Mouse (Mus musculus) CD4-positive, CD25-positive, alpha-beta regulatory T cell, adult 4 months (primary cell): ENCODE data around the gene Kcns1. TPM values are rescaled to one million over a fixed set of nuclear protein-coding genes. Genes with fewer than 3 reads are reported as not detected.
"Not testable (repeated sequence)": the region's sequence is repeated elsewhere in the genome, so short reads cannot be mapped to it uniquely, and the experiment has no call there.

Experiments used
- ATAC-seq: one replicate; pipeline ENCODE4 v1.8.0; 2017
- polyA plus RNA-seq, 2 experiments: library from polyadenylated mRNA; unstranded; fragments of 100-300 nt; shearing (Covaris generic); gene quantifications; one replicate each; pipeline ENCODE4 v1.2.1; 2017

The Kcns1 gene
- under 1 TPM in 1 of 2 experiments, not detected in 1; 0.22 TPM for polyA plus RNA-seq

DNA sequence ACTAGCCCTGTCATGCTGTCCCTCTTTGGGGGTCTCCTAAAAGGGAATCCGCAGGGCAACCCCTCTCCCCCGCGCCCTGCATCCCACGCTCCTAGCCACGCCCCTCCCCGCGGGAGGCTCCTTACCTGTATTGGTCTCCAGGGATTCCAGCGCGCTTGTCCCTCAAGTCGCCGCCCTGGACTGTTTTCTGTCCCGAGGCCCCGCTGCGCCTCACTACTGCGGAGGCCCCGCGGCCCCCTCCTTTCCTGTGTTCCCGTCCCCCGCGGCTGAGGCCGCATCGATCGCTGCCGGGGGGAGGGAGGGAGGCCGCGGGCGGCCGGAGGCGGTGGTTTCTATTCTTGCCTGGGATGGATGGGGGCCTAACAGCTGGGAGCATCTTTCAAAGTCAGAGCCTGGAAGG is at the start of gene Kcns1:
Gene Kcns1 (minus strand): TSS at position 212 of the 400 bp plus-strand sequence.
- ATAC-seq = no peak

DNA sequence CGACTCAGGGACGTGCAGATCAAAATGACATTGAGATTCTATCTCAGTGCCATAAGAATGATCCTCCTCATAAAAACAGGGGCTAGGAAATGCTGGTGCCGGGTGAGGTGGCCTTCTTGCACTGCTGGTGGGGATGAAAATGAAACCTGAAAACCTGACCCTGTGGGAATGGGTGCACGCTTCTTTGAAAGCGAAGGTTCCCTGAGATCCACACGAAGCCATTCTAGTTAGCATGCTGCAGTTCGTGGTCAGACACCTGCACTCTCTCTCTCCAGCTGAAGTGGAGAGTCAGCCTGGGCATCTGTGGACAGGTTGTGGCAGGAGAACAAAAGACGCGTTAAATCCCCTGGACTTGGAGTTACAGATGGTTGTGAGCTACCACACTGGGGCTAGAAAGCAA is 48.4 kb upstream of the Kcns1 start:
- no peak for ATAC-seq

DNA sequence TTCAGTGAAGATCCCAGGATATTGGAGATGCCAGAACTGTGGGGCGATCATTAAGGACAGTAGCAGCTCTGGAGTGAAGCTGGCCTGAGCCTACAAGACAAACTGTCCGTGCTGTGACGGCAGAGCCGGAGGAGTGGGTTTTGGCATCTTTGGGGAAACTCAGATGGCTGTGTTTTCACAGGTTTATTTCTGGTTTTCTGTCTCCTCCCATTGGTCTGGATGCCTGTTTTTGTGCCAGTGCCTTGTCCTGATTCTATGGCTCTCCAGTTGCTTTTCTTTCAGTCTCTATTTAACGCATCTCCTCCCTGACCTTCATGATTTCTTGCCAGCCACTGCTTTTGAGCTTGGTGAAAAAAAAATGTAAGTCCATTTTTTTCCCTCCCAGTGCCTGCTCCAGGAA is 41.8 kb upstream of the Kcns1 start:
- ATAC-seq = no peak

DNA sequence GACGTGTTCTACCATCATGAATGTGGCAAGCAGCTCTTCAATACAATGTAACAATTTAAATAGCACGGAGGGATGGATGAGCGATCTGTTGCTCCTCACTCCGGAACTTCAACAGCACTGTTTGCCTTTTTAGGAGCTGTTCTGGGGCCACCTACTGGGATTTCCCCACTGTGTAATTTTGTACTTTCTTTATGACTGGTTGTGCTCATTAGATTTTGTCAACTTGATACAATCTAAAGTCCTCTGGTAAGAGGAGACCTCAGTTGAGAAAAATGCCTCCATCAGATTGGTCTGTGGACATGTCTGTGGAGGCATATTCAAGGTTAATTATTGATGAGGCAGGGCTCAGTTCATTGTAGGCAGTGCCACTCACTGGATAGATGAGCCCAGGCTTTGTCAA is 40.0 kb upstream of the Kcns1 start:
- peak; percentile 81 for ATAC-seq

DNA sequence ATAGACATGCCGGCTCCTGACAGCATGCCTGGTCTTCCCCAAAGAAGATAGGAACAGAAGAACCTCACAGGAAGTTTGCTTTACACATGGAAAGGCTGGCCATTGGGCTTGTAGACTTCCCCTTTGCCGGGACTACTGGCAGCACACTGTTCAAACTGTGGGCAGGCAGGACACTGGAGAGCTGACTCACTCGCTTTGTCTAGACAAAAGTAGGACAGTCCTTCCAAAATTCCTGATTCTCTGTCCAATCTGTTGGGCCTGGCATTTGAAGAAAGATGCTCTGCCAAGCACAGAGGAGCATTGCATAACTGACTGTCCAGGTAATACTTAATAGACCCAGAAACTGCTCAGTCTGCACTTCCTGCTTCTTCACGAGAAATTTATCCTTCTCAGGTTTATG is 35.8 kb upstream of the Kcns1 start:
- no peak for ATAC-seq

DNA sequence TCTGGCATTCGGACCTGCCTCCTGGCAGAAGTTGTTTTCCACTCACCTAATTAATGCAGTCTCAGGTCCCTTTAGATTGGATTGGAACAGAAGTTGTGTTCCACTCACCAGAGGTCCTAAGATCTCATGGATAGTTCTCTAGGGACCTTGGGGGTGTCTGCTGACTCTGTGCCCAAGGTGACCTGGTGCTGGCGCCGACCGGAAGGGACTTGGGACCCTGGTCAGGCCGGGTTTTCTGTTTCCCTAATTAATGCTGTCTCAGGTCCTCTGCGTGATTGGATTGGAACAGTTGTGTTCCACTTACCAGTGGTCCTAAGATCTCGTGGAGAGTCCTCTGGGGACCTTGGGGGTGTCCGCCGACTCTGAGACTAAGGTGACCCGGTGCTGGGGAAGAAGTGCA is 35.1 kb upstream of the Kcns1 start:
- not testable (repeated sequence) for ATAC-seq

DNA sequence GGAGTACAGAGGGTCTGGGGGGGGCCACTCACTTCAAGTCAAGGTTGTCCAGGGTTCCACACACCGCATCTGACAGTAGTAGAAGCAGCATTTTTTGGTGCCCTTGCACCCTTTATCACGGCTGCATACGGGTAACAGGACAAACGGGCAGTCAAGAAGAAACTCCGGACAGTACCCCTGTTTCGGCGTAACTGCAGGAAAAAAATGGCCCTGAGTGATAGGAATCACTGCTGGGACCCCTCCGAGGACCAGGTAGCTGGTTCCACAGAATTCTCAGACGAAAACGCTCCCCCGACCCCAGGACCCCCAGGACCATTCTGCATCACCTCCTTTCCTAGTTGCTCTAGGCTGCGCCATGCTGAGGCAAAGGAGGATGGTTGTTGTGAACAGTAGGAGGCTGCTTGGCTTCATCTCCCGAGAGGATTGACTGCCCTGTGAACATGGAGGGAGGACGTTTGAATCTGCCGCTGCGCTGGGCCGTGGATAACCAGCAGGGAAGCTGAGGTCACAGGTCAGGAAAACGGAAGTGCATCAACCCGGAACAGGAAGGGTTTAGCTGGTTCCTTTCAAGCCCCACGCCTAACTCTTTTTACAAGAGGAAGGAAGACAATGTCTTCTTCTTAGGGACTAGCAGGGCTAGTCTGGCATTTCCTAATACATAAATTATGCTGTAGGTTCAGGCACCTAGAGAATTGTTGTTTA is 28.9 kb upstream of the Kcns1 start, which contains the start of gene Wfdc15a:
Gene Wfdc15a (minus strand): TSS at position 505 of the 702 bp plus-strand sequence.
- no peak for ATAC-seq

DNA sequence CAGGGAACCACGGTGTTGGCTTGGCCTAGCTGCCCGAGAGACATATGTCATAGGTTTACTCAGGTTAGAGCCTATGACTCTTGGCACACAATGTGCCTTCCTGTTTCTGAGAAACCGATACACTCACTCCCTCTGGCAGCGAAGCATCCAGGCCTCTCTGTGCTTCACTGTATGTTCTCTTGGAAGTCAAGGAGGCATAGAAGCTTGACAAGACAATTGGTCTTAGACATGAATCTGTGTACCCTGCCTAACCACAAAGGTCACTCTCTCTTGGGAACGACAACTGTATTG is 25.7 kb upstream of the Kcns1 start:
- no peak for ATAC-seq

DNA sequence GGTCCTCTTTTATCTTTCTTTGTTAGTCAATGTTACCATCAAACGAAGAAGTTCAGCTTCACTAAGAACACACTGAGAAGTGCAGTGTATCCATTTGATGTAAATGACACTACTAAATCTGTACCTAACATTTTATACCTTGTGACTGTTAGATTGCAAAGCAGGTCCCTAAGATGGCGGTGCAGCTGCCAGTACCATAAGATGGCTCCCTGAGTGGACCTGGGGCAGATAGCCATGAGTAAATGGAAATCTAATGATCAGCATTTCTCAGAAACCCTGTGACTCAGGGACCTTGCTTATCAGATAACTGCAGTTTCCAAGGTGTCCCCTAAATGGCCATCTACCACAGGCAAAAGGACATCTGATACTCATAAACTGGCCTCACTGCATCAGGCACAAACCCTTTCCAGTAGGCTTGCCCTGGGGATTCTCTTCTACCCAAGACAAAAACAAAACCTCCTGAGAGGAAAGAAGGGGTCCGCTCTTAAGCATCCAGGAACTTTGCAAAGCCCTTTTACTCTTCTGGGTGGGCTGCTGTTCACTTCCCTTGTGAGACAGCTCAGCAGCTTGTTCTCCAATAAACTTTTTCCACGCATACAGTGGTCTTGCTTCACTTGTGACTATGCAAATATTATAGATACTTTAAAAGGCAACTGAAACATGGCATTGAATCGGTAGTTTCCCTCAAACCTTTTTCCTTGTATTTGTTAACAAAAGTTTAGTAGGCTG is 25.2 kb upstream of the Kcns1 start:
- no peak for ATAC-seq

DNA sequence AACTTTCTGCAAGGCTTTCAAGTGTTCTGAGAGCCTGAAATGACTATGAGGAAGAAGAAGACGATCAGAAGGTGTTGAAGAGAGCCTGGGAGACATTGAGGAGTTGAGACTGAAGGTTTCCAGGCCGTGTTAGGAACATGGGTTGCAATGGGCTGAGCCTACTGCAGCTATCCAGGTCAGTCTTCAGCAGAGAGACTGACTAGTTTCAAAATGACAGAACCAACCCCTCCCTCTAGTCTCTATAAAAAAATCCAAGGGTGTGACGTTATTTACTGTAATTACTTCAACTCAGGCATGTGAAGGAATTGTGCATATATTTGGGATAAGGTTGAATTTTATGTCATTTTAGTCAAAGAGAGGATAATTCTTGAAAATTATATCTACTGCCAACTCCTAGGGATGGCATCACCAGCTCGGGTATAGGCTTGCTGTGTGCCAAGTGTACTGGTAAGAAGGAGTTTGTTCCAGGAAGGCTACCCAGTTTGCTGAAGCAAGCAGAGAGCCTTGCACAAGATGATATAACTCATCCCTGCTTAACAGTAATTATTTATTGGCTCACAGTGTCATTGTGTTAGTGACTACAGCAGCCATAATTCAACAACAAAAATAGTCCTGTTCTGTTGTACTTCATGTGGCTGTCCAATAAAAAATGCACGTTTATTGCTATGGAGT is 24.2 kb upstream of the Kcns1 start:
- ATAC-seq = no peak

DNA sequence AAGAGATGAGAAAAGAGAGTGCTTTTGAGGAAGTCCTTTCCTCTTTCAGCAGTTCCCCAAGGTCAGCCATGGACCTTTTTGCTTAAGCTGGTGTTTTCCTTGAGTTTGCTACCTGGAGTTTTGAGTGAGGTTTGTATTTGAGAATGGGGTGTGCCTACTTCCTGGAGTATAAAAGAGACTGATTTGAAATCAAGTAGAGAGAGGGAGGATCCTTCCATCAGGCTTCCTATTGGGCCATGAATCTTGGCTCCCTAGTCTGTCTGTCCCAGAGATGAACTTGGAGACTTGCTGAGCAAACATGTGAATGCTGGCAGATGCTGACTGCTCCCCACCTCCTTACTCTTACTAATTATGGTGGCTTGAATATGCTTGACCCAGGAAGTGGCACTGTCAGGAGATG is 21.4 kb upstream of the Kcns1 start:
- ATAC-seq = no peak

DNA sequence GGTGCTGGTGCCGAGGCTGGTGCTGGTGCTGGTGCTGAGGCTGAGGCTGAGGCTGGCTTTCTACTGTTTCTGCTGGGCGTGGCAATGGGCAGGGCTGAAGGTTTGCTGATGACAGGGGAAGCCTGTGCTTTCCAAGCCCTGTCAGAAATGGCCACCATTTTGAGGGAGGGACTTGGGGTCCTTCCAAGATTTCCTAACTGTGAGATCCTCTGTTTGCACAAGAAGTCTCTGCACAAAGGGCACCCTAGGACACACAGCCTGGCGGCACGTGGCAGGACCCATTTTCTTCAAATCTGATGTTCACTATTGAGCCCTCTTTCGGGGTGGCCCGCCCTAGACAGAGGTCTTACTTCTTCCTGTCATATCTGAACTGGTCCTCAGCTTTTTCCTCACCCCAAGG is 19.7 kb upstream of the Kcns1 start, which contains the start of gene Wfdc12:
Gene Wfdc12 (minus strand): TSS at position 33 of the 400 bp plus-strand sequence.
- ATAC-seq = no peak

DNA sequence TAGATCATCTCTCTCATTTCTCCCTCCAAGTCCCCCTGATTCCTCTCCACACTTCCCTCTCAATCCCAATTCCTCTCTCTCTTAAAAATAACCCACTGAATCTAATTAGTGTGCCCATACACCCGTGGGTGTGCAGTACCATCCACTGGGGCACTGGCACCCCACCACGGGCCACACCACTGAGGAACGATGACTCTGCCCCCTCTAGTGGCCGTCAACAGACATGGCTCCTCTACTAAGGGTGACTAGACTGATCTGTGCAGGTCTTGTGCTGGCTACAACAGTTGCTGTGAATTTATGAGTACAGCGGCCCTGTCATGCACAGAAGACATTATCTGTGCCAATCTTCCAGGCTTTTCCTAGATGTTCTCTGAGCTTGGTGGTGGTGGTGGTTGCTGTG is 17.8 kb upstream of the Kcns1 start:
- peak; percentile 41 for ATAC-seq

DNA sequence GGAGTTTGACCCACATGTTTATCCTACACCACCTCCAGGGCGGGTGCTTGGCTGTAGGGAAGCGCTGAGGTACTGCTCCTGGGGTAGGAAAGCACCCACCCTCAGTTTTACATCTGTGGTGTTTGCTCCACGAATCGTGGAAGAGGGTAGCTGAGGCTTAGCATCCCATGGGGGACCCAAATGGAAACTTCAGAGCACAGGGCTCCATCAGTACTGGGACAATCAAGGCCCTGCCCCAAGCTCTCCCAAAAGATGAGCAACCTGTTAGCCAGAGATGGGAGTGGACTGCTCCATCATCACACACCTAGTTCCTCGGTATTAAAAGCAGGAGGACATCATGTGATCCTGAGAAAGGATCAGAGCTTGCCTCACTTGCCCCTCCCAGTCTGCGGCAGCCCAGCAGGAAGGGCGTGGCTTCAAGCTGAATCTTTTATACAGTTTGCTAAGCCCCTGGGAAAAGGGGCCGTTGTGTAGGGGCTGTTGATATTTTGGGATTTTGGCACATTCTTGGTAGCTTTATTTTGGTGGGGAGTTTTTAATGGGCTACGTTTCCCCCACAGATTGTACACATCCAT is 13.3 kb upstream of the Kcns1 start:
- ATAC-seq = no peak

DNA sequence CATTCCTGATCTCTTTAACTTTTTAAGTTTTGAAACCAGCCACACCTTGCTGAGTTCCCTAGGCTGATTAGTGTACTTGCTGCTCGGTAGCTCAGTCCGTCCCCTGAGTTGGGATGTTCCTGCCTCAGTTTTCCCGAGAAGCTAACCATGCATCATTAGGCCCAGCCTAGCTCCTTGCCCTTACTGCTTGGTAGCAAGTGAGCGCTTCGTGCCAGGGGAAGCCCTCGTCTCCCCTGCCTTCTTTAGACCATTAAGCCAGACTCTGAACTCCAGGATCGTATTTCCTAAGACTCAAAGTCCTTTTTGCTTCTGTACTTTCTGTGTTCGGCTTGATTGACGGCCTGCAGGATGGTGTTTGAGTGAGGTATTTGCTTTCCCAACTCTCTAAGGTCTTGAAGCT is 12.4 kb upstream of the Kcns1 start:
- ATAC-seq = no peak

DNA sequence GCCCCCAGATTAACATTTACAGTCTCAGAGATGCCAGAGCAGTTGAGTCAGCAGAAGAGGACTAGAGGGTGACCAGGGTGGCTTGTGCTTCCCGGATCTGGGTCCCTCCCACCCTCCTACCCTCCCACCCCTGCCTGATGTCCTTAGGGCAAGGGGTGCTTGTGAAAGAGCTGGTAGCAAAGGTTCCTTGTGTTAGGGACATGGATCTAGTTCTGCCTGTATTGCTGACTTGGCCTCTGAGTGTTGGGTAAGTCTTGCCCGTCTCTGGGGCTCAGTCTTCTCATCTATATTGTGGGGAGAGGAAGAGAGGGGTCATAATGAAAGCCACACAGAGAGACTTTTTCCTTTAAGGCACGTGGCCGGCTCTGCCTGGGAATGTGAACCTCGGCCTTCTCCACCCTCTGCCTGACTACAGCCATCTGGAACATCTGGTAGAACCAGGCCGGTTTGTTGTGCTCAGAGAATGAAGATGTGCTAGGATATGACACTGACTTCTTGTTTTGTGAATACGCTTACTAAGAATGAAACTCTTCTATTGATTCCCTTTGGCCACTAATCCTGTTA is 11.9 kb upstream of the Kcns1 start, which contains the start of gene Wfdc5:
Gene Wfdc5 (minus strand): TSS at position 51 of the 564 bp plus-strand sequence.
- ATAC-seq = no peak

DNA sequence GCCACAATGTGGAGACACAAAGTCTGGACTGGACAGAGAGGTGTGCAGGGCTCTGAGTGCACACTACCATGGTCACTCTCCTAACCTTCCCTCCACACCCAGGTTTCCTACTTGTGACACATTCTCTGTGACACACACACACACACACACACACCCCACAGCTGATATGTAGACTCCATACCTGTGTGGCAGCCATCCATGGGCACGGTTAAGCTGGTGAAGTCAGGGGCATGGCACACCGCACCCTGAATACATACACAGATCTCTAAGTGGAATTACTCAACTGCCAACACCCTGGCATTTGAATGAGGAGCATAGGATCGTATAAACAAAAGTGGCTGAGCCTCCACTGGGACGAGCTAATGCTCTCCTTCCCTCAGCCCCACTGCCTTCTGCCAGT is 9.9 kb upstream of the Kcns1 start:
- ATAC-seq = no peak

DNA sequence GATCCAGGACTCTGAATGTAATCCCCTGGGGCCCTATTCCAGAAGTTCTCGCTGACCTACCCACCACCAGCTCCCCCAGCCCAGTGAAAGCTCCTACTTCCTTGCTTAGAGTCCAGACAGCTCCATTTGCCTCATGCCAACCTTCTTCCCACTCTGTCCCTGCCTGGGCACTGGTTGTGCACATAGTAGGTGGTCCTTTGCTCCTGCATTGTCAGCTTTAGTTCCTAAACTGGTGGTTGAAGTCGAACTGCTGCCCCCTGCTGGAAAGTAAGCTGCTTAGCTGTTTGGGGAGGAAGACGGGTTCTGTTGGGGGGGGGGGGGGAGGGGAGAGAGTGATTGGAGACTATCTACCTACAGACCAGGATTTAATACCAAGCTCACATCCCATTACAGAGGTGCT is 9.2 kb upstream of the Kcns1 start:
- ATAC-seq = no peak

DNA sequence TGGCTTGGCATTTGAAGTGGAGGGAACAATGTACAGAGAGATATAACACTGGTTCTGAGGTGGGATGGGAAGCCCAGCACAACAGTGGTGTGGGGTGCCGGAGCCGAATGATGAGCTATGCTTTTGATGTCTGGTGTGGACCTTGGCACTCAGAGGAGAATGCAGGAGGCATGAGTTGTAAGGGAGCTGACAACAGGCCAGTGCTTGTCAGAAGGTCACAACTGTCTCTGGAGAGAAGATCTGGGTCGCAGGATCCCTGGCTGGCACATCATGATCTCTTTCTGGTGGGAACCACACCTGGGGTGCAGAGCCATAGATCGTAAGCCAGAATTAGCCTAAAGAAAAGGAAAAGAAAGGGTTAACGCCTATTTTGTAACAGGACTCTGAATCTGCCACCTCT is 6.9 kb upstream of the Kcns1 start:
- ATAC-seq = no peak

DNA sequence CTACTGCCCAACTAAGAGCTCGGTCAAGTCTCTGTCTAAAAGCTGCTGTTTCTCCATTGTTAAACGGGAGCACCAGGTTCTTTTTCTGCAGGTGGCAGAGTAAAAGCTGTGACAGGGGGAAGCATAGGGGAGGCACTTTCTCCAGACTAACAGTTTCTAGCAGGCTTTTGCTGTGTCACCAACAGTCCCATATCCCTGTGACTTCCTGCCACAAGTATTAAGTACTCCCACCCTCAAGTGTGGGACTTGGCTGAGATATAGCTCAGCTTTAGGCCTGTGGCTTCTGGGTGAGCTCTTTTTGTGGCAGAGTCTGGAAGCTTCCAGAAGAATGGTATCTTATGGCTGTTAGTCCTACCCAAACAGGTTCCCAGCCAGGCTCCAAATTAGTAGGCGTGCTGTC is 4.9 kb upstream of the Kcns1 start:
- no peak for ATAC-seq

DNA sequence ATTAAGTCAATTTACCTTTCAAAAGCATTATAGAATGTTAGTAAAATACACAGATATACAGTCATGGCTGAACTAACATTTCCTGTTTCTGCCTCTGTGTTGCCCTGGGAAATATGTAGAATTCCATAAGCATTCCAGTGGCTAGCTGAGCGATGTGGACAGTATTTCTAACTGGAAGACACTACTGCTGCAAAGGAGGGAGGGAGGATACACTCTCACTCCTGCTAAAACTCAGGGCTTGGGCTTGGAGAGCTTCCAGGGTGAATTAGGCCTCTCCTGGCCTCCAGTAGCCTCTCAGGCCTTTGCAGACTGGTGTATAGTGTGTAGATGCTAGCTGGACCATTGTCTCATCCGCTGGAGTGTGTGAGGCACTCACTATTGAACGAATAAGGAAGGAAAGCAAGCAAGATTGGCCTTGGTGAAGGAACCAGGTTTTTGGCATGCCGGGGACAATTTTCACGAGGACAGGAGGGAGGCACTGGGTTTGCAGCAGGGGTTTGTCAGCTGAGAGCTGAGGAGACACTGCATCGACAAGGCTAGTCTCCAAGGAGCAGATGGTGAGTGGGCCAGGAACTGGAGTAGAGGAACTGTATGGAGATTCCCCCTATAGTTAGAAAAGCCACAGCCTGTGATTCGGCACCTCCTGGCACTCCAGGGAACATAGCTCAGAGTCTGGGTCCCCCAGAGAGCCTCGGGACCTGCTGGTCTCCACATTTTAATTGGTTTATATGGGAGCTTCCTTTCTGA is 3.9 kb upstream of the Kcns1 start:
- ATAC-seq = no peak

DNA sequence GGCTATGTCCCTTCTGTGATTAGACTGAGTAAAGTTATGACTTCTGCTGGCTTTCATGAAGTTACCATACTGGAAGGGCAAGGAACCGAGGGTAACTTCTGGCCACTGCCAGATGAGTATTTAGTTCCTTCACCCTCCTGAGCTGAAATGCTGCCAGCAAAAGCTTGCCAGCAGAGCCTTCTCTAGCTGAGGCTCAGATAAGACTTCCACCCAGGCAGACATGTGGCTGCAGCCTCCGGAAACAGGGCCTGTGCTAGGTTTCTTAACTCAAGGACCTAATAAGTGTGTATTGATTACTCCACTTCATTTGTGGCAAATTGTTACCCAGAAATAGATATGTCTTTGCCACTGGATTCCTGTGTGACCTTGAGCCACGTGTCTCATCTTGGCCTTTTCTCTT is 2.5 kb upstream of the Kcns1 start:
- ATAC-seq = no peak
